Mouse (Mus musculus) retina, embryonic 14.5 days (tissue): Measurements from ENCODE around the gene Sobp.
A peak's percentile ranks its signal among the peaks of the same experiment; 100 is the strongest.

ENCODE experiments used
- DNase-seq: peaks from one replicate; pipeline ENCODE4 v3.0.0-alpha.2; 2015; ENCODE audit warnings: low spot score

Sobp gene

GRCm38 (mm10) chr10:43086888-43087287, 87.4 kb downstream of the Sobp start:
- DNase-seq = no peak

DNA sequence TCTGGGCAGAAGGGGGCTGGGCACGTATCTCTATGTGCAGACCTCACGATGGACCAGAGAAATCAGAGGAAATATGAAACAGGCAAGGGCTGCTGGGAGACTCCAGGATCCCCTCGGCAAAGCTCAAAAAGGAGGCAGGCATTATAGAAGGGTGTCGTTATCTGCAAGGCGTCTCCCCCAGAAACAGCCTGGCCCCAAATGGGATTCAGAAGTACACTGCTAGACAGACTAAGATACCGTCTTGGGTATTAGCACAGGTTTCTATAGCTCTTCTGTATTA, 90.3 kb downstream of the Sobp start:
- no peak for DNase-seq

DNA sequence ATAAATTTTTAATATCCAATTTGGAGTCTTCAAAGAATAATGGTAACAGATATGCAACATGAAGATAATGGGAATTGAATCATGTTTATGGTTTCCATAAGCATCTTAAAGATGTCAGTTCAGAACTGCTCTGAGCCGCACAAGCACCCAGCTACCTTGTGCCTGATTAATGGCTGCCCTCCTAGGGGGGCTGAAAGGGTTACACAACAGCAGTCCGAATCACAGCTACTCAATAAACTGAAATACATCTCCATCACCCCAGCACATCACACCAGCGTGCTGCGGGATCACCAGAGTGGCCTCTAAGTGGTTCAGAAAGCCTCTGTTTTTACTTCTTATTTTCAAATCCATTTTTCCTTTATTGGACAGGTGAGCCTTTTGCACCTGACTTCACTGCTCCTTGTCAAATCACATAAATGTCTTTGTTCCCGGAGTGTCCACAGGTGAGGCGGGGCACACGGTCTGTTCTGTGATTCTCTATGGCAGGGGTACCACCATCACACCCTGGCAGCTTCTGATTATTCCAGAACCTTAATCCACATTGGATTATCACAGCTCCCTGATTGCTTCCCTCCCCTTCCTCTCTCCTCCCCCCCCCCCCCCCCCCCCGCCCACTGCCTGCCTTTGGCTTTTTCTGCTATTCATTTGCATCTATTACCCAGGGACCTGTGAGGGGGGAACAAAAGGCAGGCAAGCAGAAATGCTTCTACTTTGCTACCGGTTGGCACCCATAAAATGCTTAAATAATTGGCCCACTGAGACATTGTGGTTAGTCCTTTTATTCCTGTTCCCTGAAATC, 90.8 kb downstream of the Sobp start:
- DNase-seq = no peak

DNA sequence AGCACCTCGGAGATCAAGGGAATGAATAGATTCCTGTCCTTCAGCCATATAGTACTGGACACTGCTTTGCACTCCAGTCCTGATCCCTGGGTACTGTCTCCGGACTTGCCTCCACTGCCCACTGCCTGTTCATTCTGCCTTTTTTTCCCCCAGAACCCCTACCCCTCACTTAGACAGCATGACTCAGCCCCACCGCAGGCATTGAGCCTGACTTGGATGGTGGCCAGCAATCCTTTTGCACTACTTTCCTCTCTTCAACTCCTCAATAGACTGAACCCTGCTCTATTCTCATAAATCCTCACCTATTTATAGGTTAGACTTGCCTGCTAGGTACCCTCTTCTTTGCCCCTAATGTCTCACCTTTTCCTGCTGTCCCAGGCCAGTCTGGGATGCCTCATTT, 93.0 kb downstream of the Sobp start:
- no peak for DNase-seq

GRCm38 (mm10) chr10:43075535-43076152, 98.7 kb downstream of the Sobp start:
- no peak for DNase-seq

GRCm38 (mm10) chr10:43073281-43073680, 101.0 kb downstream of the Sobp start:
- DNase-seq = peak; percentile 40

DNA sequence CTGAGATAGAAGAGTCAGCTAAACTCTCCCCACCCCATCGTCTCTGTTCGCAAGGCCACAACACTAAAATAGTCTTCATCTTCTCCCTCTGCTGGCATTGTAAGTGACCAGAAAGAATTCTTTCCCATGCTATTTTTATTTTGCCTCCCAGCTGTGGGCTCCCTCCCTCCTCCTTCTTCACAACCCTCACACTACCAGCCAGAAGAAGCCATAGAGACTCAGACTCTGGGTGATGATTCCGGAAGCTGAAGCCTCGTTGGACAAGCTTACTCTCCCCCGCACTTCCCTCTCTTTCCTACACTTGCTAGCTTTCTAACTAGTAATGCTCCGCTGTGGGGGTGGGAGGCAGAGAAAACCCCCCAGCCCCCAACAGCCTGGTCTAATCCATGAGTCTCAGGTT, 103.4 kb downstream of the Sobp start:
- no peak for DNase-seq

DNA sequence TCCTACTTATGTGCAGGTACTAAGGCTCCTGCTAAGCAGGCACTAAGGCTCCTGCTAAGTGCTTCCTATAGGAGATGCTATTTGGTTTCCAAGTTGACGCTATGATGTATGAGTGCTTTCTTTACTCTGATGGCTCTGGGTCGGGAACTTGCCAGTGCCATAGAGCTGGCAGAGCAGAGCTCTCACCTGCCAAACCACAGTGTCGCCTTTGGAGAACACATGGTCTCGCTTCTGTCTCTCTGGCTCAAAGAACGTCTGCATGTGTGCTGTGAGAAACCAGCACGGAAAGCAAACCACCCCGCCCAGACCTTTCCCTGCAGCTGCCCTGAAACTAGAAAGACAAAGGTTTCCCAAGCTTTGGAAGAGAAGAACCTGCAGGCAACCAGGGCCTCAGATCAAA, 109.0 kb downstream of the Sobp start:
- DNase-seq = no peak

- DNase-seq = no peak
These were observed 112.7 kb downstream of the Sobp start for GRCm38 (mm10) chr10:43061519-43062105.

- no peak for DNase-seq
These were observed 118.9 kb downstream of the Sobp start for GRCm38 (mm10) chr10:43055405-43055804.

- no peak for DNase-seq
These were observed 119.6 kb downstream of the Sobp start for GRCm38 (mm10) chr10:43054776-43055175.

DNA sequence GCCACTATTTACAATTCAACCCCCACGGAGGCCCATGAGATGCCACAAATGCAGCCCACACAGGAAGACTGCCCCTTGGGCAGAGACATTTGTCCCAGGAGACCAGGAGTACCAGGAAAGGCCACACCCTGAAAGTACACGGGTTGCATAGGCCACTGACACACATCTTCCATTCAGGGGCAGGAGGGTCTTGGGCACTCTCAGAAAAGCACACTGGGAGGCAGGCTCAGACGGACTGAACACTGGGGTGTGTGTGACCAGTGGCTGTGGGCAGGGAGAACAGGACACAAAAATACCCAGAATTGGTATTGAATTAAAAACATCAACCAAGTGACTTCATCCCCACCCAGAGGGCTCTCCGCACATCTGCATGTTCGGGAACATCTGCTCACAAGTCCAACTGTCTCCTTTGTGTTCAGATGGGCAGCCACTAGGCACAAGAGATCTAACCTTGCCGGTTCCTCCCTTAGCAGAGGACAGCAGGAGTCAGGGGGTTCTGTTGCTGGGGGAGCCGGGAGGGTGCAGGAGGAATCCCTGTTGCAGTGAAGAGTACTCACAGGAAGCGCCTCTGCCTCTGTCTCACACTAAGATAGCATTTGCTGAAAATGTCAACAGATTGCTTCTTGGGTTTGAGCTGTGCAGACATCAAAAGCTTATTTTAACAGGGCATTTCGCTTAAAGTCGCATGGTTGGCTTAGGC, 120.3 kb downstream of the Sobp start:
- no peak for DNase-seq

DNA sequence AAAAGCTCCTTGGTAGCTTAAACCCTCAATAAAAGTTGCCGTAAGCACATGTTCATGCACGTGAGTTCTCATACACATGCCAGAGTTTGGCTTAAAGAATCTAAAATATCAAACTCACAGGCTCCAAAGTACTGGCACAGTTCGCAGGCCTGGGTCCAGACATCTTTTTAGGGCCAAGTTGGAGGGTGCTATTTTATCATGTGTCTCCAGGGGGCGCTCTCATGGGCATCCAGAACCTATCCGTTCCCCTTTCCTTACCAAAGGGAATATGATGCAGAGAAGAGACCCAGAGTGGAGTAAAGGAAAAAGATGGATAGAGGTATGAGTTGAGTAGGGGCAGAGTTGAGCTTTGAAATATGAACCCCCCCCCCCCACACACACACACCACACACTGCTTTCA, 121.9 kb downstream of the Sobp start:
- DNase-seq = peak; percentile 72

DNA sequence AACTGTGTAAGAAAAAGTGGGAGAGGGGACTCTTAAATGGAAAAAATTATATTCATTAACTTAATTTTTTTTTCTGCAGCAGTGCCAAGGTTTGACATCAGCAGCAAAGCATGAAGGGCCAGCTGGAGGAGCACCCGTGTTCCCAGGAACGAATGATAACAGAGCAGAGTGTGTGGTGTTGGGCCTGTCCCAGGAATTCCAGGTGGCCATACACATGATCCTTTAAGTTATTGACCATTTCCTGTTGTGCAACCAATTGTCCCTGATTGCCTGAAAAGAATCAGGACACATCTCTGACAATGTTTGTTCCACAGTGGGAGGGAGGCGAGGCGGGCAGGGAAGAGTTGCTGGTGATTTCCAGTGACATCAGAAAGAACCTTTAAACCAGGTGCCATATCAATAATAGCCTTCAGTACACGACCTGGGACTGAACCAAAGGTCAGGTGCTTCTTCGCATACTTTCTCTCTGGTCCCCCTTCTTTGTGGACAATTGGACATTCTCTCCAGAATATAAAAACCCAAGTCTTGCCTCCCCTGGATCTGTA, 126.5 kb downstream of the Sobp start:
- no peak for DNase-seq

DNA sequence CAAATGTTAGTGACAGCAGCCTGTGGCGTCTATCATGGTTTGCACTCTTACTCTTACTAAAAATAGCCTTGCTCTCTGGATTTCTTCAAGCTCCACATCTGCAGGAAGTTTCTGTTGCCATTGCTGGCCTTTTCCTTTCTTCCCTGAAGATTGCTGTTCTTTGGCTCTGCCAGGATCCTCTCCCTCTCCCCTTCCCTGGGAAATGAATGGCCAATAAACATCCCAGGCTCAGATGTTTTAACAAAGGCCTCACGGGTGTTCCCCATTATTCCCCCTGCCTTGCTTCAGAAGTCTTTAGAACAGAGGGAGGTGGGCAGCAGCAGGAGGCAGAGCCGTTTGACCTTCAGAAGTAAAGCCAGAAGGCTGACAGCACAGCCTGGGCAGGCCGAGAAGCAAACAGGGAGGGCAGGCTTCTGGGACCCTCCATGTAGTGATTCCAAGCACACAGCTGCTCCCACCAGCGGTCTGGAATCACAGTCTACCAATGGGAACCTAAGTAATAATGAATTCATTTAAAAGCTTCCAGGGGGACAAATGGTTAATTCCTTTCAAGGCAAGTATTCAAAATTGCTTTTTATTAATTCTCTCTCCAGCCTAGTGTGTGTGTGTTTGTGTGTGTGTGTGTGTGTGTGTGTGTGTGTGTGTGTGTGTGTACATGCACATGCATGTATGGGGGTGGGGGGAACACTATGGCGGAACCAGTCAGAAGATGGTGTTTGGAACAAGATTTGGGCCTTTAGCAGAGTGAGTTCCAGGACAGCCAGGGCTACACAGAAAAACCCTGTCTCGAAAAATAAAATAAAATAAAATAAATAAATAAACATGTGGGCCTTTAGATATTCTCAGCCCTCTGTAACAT, 130.8 kb downstream of the Sobp start:
- peak; percentile 52 for DNase-seq

- peak; percentile 18 for DNase-seq
These were observed 131.6 kb downstream of the Sobp start for GRCm38 (mm10) chr10:43042591-43043327.

DNA sequence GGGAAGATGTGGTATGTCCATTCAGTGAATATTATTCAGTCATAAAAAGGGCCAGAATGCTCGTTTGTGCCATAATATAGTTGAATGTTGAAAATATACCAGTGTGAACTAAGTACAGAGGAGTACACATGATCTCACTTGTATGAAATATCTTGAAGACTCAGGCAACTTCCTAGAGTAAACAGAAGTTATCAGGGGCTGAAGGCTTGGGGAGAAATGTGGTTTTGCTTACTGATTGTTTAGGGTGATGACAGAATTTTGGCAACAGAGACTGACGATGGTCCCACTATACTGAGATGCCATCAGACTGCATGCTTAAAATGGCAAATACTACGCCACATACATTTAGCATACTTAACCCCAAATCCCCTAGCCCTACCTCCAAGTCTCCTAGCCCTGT, 132.5 kb downstream of the Sobp start:
- DNase-seq = no peak

DNA sequence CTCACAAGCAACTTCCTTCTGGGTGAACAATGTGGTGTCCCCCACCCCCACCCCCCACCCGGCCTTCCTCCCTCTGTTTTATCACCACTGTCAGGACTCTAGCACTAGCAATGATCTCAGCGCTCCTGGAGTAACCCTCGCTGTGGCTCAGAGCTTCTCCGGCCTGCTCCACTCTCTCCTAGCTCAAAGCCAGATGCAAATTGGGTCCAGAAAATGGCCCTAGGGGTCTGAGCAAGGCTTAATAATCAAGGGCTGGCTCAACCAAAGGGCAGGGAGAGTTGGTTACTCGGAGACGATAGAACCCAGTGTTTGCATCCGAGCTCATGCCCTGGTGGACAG, 136.9 kb downstream of the Sobp start:
- peak; percentile 56 for DNase-seq

DNA sequence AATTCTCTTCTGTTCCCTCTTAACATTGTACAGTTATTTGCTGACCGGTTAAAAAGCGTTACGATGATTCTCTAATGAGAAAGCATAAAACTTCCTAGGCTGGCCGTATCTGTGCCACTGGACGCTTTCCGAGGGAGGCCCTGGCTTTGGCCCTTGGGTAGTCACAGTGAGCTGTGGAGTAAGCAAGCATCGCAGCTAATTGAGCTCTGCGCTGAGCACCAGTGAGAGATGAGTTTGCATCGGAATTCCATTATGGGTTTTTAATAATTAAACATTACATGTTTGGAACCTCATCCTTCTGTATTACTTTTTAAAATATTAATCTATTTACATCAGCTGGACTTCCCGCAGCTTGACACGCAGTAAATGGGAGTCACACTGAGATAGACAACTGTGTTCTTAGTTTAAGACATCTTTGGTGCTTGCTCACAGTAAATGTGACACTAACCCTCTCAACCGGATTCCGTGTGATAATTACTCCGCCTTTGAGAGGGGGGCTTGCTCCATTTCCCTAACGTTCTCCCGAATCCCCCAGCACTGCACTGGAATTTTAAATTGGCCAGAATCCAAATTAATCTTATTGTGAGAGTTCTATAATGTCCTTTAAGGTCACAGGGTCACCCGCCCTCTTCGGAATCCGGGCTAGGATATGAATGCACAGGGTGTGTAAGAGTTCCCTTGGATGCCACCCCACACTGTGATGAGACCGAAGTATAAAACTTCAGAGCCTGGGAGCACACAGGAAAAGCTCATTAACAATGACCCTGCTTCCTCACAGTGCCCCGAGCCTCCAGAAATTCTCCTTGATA, 137.5 kb downstream of the Sobp start:
- DNase-seq = peak; percentile 67

GRCm38 (mm10) chr10:43035579-43035978, 138.8 kb downstream of the Sobp start:
- DNase-seq = peak; percentile 18
